In the genomic region with DNA sequence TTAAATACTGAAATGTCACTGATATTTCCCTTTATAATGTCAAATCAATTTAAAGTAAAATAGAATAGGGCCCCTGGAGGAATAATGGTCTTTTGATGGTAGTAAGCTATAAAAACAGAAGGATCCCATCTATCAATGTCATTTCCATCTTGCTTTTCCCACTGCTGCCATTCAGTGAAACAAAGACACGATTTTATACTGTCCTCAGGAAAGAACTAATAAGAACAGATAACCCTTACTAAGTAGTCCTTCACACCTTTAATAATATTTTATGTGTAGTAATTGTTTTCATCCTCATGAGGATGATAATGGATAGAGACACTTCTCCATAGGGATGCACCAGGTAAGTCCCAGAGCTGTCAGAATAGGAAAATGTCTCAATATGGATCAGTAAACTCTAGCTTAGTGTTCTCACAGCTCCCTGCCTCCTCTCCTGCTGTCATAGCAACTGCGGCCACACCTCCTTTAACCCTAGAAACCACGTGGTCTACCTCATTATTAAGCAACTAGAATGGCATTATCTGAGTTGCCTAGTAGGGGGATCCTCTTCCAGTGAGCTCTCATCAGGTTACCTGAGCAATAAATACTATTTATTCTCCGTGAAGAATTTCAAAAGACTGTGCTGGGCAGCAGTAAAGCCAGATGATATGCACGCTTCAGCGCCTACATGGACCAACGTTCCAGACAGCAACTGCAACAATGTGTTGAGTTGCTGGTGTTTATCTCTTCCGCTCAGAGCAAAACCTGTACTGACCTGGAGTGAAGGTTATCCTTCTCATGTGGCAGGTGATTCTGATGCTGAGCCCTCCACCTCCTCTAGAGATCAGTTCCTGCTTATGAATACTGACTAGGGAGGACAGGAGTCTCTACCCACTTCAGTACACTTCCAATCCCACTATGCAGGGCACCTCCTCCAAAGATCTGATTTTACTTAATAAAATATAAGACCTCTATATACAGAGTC, we compare ENCODE assay signal across 15 mouse cellular contexts.
A peak's percentile ranks its signal among the peaks of the same experiment; 100 is the strongest.
DNase-seq lines count a peak whose midpoint lies in the region; ATAC-seq and TF ChIP-seq lines count a peak whose summit lies in the region.
"Had no signal": no experiment of that assay in that cellular context is flagged by ENCODE, and none has a peak within 500 bp of the region (broad histone marks: within the 10 kb centered on the region; RNA-seq: fewer than 3 reads in every experiment).

No protein-coding gene starts in this region.

- no peak for TF ChIP-seq CTCF in hindbrain, postnatal 0 days (IDR thresholded peaks at IDR 0.05; ENCODE audit: low read depth)

- 33% methylated on average over 8 of the region's 8 CpGs for WGBS in kidney, embryonic 16.5 days
- WGBS in forebrain, embryonic 14.5 days, result 49% methylated on average over 8 of the region's 8 CpGs
- WGBS in hindbrain, postnatal 0 days, result 43% methylated on average over 8 of the region's 8 CpGs
- WGBS in neural tube, embryonic 15.5 days, result 34% methylated on average over 8 of the region's 8 CpGs

- no peak overlapping the region for H3K4me2 ChIP-seq in kidney, embryonic 16.5 days (replicated peaks; ENCODE audit: low read depth, low read length)
- no peak overlapping the region for H3K4me2 ChIP-seq in forebrain, embryonic 14.5 days (ENCODE audit: low read length)
- H3K4me2 ChIP-seq in hindbrain, postnatal 0 days (ENCODE audit: low read depth, low read length), result no peak overlapping the region
- no peak overlapping the region for H3K4me2 ChIP-seq in neural tube, embryonic 15.5 days
- H3K4me2 ChIP-seq: embryonic facial prominence, embryonic 13.5 days; liver, embryonic 12.5 days; stomach, embryonic 15.5 days had no signal

- H3K36me3 ChIP-seq in kidney, embryonic 16.5 days (ENCODE audit: insufficient read depth, low read length), result no peaks in the 10 kb centered on the region
- H3K36me3 ChIP-seq in forebrain, embryonic 14.5 days (ENCODE audit: control insufficient read depth, insufficient read depth, low read length), result no peaks in the 10 kb centered on the region
- no peaks in the 10 kb centered on the region for H3K36me3 ChIP-seq in hindbrain, postnatal 0 days (ENCODE audit: insufficient read depth, low read length)
- H3K36me3 ChIP-seq in neural tube, embryonic 15.5 days, result no peaks in the 10 kb centered on the region
- H3K36me3 ChIP-seq: embryonic facial prominence, embryonic 13.5 days; heart, embryonic 10.5 days; liver, embryonic 12.5 days; stomach, embryonic 15.5 days had no signal

- no peak overlapping the region for H3K27ac ChIP-seq in kidney, embryonic 16.5 days (ENCODE audit: low read length)
- H3K27ac ChIP-seq in forebrain, embryonic 14.5 days (ENCODE audit: low read depth, low read length), result no peak overlapping the region
- H3K27ac ChIP-seq in hindbrain, postnatal 0 days, result no peak overlapping the region
- H3K27ac ChIP-seq in neural tube, embryonic 15.5 days (replicated peaks), result no peak overlapping the region
- H3K27ac ChIP-seq: embryonic facial prominence, embryonic 13.5 days; heart, embryonic 10.5 days; liver, embryonic 12.5 days; stomach, embryonic 15.5 days had no signal

- peaks cover 6% of the 10 kb centered on the region for H3K4me1 ChIP-seq in kidney, embryonic 16.5 days (ENCODE audit: insufficient read depth, low read length)
- H3K4me1 ChIP-seq in forebrain, embryonic 14.5 days (ENCODE audit: control insufficient read depth, insufficient read depth, low read length), result 0 out of 2 replicates have a peak, but pooled peaks cover 4% of the 10 kb centered on the region
- H3K4me1 ChIP-seq in hindbrain, postnatal 0 days (ENCODE audit: insufficient read depth, low read length), result 0 out of 2 replicates have a peak, but pooled peaks cover 4% of the 10 kb centered on the region
- H3K4me1 ChIP-seq in neural tube, embryonic 15.5 days, result no peaks in the 10 kb centered on the region; the same call in 1 of the 2 replicates
- H3K4me1 ChIP-seq: embryonic facial prominence, embryonic 13.5 days; liver, embryonic 12.5 days; stomach, embryonic 15.5 days had no signal

- H3K9ac ChIP-seq in kidney, embryonic 16.5 days (replicated peaks; ENCODE audit: low read length), result no peak overlapping the region
- H3K9ac ChIP-seq in forebrain, embryonic 14.5 days (ENCODE audit: low read length), result no peak overlapping the region
- H3K9ac ChIP-seq in hindbrain, postnatal 0 days (replicated peaks; ENCODE audit: low read length), result no peak overlapping the region
- H3K9ac ChIP-seq in neural tube, embryonic 15.5 days (replicated peaks), result no peak overlapping the region
- H3K9ac ChIP-seq: embryonic facial prominence, embryonic 13.5 days; liver, embryonic 12.5 days; stomach, embryonic 15.5 days had no signal

- no peak overlapping the region for H3K4me3 ChIP-seq in kidney, embryonic 16.5 days (ENCODE audit: low read length)
- H3K4me3 ChIP-seq in forebrain, embryonic 14.5 days (ENCODE audit: low read depth, low read length), result no peak overlapping the region
- no peak overlapping the region for H3K4me3 ChIP-seq in hindbrain, postnatal 0 days (ENCODE audit: low read length)
- no peak overlapping the region for H3K4me3 ChIP-seq in neural tube, embryonic 15.5 days (replicated peaks)
- H3K4me3 ChIP-seq: embryonic facial prominence, embryonic 13.5 days; heart, embryonic 10.5 days; liver, embryonic 12.5 days; stomach, embryonic 15.5 days had no signal

- intact Hi-C loops in left cerebral cortex, postnatal 25 days (cut with DNase I), result no loop called here

- no peaks in the 10 kb centered on the region for H3K27me3 ChIP-seq in kidney, embryonic 16.5 days (ENCODE audit: insufficient read depth, low read length)
- H3K27me3 ChIP-seq in forebrain, embryonic 14.5 days (replicated peaks; ENCODE audit: control insufficient read depth, insufficient read depth, low read length), result no peaks in the 10 kb centered on the region
- H3K27me3 ChIP-seq in hindbrain, postnatal 0 days (ENCODE audit: insufficient read depth, low read length), result no peaks in the 10 kb centered on the region
- no peaks in the 10 kb centered on the region for H3K27me3 ChIP-seq in neural tube, embryonic 15.5 days (replicated peaks)
- H3K27me3 ChIP-seq: embryonic facial prominence, embryonic 13.5 days; liver, embryonic 12.5 days; stomach, embryonic 15.5 days had no signal

- DNase-seq in kidney, adult 18-20 months, result no peak
- peak; percentile 47 for DNase-seq in forebrain, embryonic 14.5 days (ENCODE audit: low spot score)
- DNase-seq in hindbrain, postnatal 0 days (ENCODE audit: low spot score), result peak; percentile 38
- no peak for DNase-seq in left cerebral cortex, postnatal 25 days (ENCODE audit: low spot score in 2 of 2)
- DNase-seq in lung, postnatal 4 days, result no peak
- no peak for DNase-seq in right cerebral cortex, postnatal 14 days
- DNase-seq: lung, postnatal 36 days; right cerebral cortex, postnatal 4 days; thymus, postnatal 36 days had no signal

- ATAC-seq in kidney, embryonic 16.5 days (ENCODE audit: low FRiP score, low TSS enrichment), result peak; percentile 27; the same call in 1 of the 2 replicates
- peak; percentile 52 for ATAC-seq in forebrain, embryonic 14.5 days
- peak; percentile 78 for ATAC-seq in hindbrain, postnatal 0 days
- peak; percentile 65 for ATAC-seq in neural tube, embryonic 15.5 days (ENCODE audit: low FRiP score)
- ATAC-seq: liver, embryonic 12.5 days had no signal

- no peaks in the 10 kb centered on the region for H3K9me3 ChIP-seq in kidney, embryonic 16.5 days (ENCODE audit: low read length)
- no peaks in the 10 kb centered on the region for H3K9me3 ChIP-seq in forebrain, embryonic 14.5 days (replicated peaks; ENCODE audit: control insufficient read depth, low read length)
- H3K9me3 ChIP-seq in hindbrain, postnatal 0 days (ENCODE audit: low read length), result no peaks in the 10 kb centered on the region
- no peaks in the 10 kb centered on the region for H3K9me3 ChIP-seq in neural tube, embryonic 15.5 days (replicated peaks)
- H3K9me3 ChIP-seq: embryonic facial prominence, embryonic 13.5 days; heart, embryonic 10.5 days; liver, embryonic 12.5 days; stomach, embryonic 15.5 days had no signal

Comparison
In these comparisons a context has a peak if more than half of its experiments do, and no peak if none do; other contexts are left out.
1. ATAC-seq: peak in every context shown above with its lines; median percentile 78 in hindbrain, postnatal 0 days; 65 in neural tube, embryonic 15.5 days; 52 in forebrain, embryonic 14.5 days; 27 in kidney, embryonic 16.5 days.
2. DNase-seq: peak in forebrain, embryonic 14.5 days (single experiment) and hindbrain, postnatal 0 days (single experiment); none in kidney, adult 18-20 months (single experiment), left cerebral cortex, postnatal 25 days (0 of 2), lung, postnatal 4 days (0 of 2) and right cerebral cortex, postnatal 14 days (single experiment).